Mouse (Mus musculus): Measurements from ENCODE around the gene Leng9. TPM values are rescaled to one million over a fixed set of nuclear protein-coding genes. Genes with fewer than 3 reads are reported as not detected.
A peak's percentile ranks its signal among the peaks of the same experiment; 100 is the strongest.

The Leng9 gene
- polyA plus RNA-seq, 2 experiments from 2014 or later: 7.5 to 12.3 TPM

GRCm38 (mm10) chr7:4122783-4123182, 27.4 kb downstream of the Leng9 start:
- ATAC-seq: no peak

GRCm38 (mm10) chr7:4122076-4122768, 28.0 kb downstream of the Leng9 start:
- no peak for ATAC-seq

GRCm38 (mm10) chr7:4119976-4120921, 29.9 kb downstream of the Leng9 start:
- ATAC-seq: no peak

GRCm38 (mm10) chr7:4119344-4119902, 30.8 kb downstream of the Leng9 start, which contains the start of gene Ttyh1:
TSS of gene Ttyh1 (plus strand) at chr7:4119408.
- ATAC-seq: peak; percentile 22

GRCm38 (mm10) chr7:4117050-4117814, 32.9 kb downstream of the Leng9 start:
- no peak for ATAC-seq

- no peak for ATAC-seq
Measured at GRCm38 (mm10) chr7:4111766-4112165, 38.4 kb downstream of the Leng9 start.

- ATAC-seq: peak; percentile 54
Measured at GRCm38 (mm10) chr7:4103411-4103810, 46.8 kb downstream of the Leng9 start.

GRCm38 (mm10) chr7:4101144-4101543, 49.0 kb downstream of the Leng9 start:
- ATAC-seq: no peak

GRCm38 (mm10) chr7:4098832-4099231, 51.3 kb downstream of the Leng9 start:
- no peak for ATAC-seq

GRCm38 (mm10) chr7:4098301-4098700, 51.9 kb downstream of the Leng9 start:
- ATAC-seq: no peak

Other genes starting within 250 kb of the Leng9 start
- under 1 TPM in 1 of 2 experiments, not detected in 1; 0.46 TPM for gene Lilra6, start 234.9 kb downstream of the Leng9 start, polyA plus RNA-seq (2017; shearing (Covaris generic))
- 1 to 10 TPM; 4.5 to 6.5 TPM for gene Lair1, start 87.2 kb downstream of the Leng9 start, polyA plus RNA-seq (2017; shearing (Covaris generic))
- gene Ttyh1, start 31.0 kb downstream of the Leng9 start, polyA plus RNA-seq (2017; shearing (Covaris generic)): under 1 TPM; 0.60 to 0.69 TPM
- gene Leng8, start 13.3 kb downstream of the Leng9 start, polyA plus RNA-seq (2017; shearing (Covaris generic)): 10 to 100 TPM; 23.4 to 27.4 TPM
- not detected for gene Cdc42ep5, start 14.5 kb upstream of the Leng9 start, polyA plus RNA-seq (2017; shearing (Covaris generic))
- gene Lilra5, start 87.4 kb upstream of the Leng9 start, polyA plus RNA-seq (2017; shearing (Covaris generic)): not detected
- not detected for gene Ncr1, start 187.3 kb upstream of the Leng9 start, polyA plus RNA-seq (2017; shearing (Covaris generic))
- under 1 TPM in 1 of 2 experiments, not detected in 1; 0.12 TPM for gene Gp6, start 247.4 kb upstream of the Leng9 start, polyA plus RNA-seq (2017; shearing (Covaris generic))

All from CD4-positive, CD25-positive, alpha-beta regulatory T cell, adult 4 months (primary cell).